Mouse (Mus musculus): ENCODE results near the gene Akirin2.

Akirin2 gene

DNA sequence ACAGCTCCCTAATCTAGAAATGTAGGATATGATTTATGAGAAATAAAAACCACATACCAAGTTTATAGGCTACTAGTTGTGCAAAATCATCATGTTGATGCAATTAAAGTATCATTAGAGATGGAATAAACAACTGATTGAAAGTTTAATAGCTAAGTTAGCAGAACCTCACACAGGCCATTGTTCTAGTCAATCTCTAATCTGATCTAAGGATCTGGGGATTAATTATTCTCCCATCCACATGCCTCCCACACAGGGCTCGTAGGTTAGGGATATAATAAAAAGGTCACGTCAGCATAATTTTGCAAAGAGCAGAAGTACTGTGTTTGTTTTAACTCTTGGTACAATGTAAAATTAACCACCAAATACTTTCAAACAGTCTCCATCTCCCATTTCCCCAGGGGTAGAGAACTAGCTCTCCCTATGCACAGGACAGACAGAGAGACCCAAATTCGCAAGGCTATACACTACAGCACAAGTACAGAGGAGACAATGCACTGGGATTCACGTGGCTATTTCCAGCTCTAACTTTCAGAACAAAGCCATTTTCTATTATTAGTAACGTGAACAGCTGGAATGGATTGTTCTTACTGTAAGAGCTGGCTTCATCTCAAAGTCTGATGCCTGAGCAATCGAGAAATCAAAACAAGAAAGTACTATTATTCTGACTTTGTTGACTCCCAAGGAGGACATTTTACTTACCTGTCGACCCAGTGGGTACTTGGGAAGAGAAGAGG, 34.3 kb downstream of the Akirin2 start:
- no peak for DNase-seq (ENCODE audit: low spot score in 2 of 2)

DNA sequence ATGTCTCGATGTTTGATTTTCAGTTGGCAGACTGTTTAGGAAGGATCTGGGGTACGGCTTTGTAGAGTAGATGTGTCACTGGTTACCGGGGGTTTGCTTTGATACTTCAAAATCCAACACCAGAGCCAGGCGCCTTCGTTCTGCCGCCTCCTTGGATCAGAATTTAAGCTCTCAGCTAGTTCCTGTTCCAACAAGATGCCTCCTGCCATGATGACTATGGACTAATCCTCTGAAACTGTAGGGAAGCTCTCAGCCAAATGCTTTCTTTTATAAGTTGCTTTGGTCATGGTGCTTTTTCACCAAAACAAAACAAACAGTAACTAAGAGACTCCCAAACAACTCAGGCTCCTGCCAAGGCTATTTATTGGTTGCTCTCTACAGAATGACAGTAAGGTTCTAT, 52.4 kb downstream of the Akirin2 start:
- no peak for DNase-seq (ENCODE audit: low spot score in 2 of 2)

DNA sequence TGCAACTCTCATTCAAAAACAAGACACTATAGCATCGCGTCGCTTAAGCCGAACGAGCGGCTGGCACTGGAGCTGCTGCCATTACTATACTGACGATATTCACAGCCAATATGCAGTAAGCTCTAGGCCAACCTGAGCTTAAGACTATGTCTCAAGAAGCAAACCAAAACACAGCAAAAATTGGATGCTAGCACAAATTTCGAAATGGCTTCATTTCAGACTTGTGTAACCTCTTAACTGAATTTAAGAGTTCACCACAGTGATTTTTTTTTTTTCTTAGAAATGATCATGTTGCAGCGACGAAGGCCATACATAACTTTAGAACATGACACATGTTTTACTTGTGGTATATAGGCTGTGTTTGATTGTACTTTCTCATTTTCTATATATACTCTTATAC, 55.9 kb downstream of the Akirin2 start:
- DNase-seq (ENCODE audit: low spot score in 2 of 2), result no peak

DNA sequence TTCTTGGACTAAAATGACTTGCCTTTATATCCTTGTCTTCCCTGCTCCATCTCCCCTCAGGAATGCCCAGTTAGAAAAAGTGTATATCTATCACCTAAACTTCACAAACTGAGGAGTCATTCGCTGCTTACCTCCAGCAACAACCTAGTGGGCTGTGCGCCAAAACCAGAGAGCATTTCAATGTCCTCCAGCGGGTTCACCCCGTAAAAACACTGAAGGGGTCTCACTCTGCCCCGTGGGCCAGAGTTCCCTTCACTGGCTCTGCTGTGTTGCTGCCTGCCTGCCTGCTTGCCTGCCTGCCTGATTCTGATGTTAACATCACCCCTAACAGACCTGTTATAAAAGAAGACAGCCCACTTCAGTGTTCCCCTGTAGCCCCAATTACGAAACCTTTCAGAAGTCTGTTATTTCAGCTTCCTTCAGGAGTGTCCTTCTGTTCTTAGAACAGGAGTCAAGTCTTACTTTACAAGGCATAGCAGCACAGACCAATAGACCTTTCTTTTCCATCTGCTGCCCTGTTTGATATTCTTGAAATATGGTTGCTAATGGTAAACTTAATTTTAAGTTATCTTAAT, 62.9 kb downstream of the Akirin2 start:
- peak in 1 of 2 experiments; percentile 4 for DNase-seq (ENCODE audit: low spot score in 2 of 2)

DNA sequence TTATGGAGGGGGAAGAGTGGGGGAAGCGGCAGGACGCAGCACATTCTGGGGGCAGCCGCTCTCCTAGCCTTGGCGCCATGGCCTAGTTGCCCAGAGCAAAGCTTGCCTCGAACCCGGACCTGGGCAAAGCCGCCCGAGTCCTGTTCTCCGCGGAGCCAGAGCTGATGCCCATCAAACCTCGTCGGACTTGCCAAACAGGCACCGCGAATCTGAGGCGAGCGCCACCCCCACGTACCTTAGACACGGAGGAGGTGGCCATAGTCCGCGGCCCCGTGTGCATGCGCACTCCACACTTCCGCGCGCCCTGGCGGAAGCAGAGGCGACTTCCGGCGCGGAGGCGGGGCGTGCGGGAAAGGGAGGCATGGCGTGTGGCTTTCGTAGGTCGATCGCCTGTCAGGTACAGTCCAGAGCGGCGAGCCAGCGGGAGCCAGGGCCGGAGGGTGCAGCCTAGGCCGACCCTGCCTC, 63.9 kb downstream of the Akirin2 start, which contains the start of the genes Orc3 and Rars2:
Orc3 (minus strand) TSS at position 315 of the 465 bp plus-strand sequence.
Rars2 (plus strand) TSS at position 328 of the 465 bp plus-strand sequence.
- DNase-seq (ENCODE audit: low spot score in 2 of 2), result peak; percentile 85 to 92

DNA sequence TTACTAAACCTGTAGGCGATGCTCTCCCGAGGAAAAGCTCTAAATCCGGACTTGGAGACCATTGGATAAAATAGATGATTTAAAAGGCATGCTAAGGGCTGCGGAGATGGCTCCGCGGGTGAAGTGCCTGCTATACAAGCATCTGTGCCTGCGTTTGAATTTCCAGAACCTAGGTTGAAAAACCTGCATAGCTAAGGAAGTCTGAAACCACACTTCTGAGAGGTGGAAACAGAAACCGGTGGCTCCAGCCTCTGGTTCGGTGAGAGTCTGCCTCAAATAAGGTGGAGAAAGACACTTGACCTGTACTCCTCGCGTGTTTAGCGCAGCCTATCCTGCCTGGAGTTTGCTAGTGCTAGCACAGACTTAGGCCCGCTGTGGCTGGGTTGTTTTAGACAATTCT, 64.6 kb downstream of the Akirin2 start:
- DNase-seq (ENCODE audit: low spot score in 2 of 2), result peak in 1 of 2 experiments; percentile 8

DNA sequence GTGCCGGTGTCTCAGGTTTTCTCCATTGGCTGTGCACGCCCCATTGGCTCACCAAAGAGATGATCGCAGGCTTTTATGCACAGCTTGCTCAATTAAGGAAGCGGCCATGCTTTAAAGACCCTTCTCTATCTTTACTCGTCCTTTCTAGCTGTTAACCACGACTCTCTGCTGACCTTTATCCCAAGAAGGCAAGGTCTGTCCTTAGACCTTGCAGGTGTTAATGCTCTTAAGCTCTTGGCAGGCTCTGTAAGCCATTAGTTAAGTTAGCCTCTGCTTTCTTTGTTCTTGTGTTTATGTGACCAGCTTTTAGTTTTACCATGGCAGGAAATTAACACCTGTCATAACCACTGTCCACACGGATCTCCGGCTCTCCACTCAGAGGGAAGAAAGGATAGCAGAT, 65.4 kb downstream of the Akirin2 start:
- no peak for DNase-seq (ENCODE audit: low spot score in 2 of 2)

All from urinary bladder, postnatal 36 days (tissue).